In genomic region chr4:106587075-106587474, GRCm38 (mm10) we compare ENCODE assay signal across 32 mouse cellular contexts. TPM values are rescaled to one million over a fixed set of nuclear protein-coding genes. Genes with fewer than 3 reads are reported as not detected.
DNase-seq lines count a peak whose midpoint lies in the region; ATAC-seq and TF ChIP-seq lines count a peak whose summit lies in the region.
"Had no signal": no experiment of that assay in that cellular context is flagged by ENCODE, and none has a peak within 500 bp of the region (broad histone marks: within the 10 kb centered on the region; RNA-seq: fewer than 3 reads in every experiment).

No protein-coding gene starts in this region.

- WGBS in kidney, adult 2 months, result 58% methylated on average over 6 of the region's 6 CpGs
- 95% methylated on average over 6 of the region's 6 CpGs for WGBS in kidney, embryonic 14.5 days
- 94% methylated on average over 6 of the region's 6 CpGs for WGBS in midbrain, embryonic 13.5 days
- 90% methylated on average over 6 of the region's 6 CpGs for WGBS in midbrain, embryonic 10.5 days

- no peaks in the 10 kb centered on the region for H3K27me3 ChIP-seq in kidney, adult 2 months (replicated peaks; ENCODE audit: control insufficient read depth, insufficient read depth, low read length)
- no peaks in the 10 kb centered on the region for H3K27me3 ChIP-seq in kidney, embryonic 14.5 days (ENCODE audit: control insufficient read depth, insufficient read depth, low read length)
- H3K27me3 ChIP-seq in midbrain, embryonic 13.5 days, result no peaks in the 10 kb centered on the region
- no peaks in the 10 kb centered on the region for H3K27me3 ChIP-seq in midbrain, embryonic 10.5 days (ENCODE audit: low read depth, poor library complexity, severe bottlenecking)
- H3K27me3 ChIP-seq: forebrain, embryonic 12.5 days; heart, embryonic 12.5 days; neural tube, embryonic 15.5 days had no signal

- peaks cover 2% of the 10 kb centered on the region; the same call in 1 of the 2 replicates for H3K36me3 ChIP-seq in kidney, adult 2 months (ENCODE audit: control insufficient read depth, insufficient read depth, low read length)
- peaks cover 68% of the 10 kb centered on the region for H3K36me3 ChIP-seq in kidney, embryonic 14.5 days (ENCODE audit: control insufficient read depth, insufficient read depth, low read length)
- peaks cover 92% of the 10 kb centered on the region for H3K36me3 ChIP-seq in midbrain, embryonic 13.5 days
- H3K36me3 ChIP-seq in midbrain, embryonic 10.5 days, result peaks cover 94% of the 10 kb centered on the region

- TF ChIP-seq CTCF in kidney, adult 2 months (conservative IDR thresholded peaks at IDR 0.05; ENCODE audit: insufficient read depth, insufficient read length, low read depth, low read length), result 0 out of 2 replicates have a peak, but pooled peaks have one; percentile 8

- ATAC-seq in kidney, embryonic 14.5 days (ENCODE audit: low FRiP score, low TSS enrichment), result no peak
- ATAC-seq in midbrain, embryonic 13.5 days, result 0 out of 2 replicates have a peak, but pooled peaks have one; percentile 21
- ATAC-seq: CD4-positive, CD25-positive, alpha-beta regulatory T cell, adult 4 months; forebrain, postnatal 0 days; hindbrain, embryonic 16.5 days had no signal

- no peaks in the 10 kb centered on the region for H3K9me3 ChIP-seq in kidney, embryonic 14.5 days (ENCODE audit: control insufficient read depth, low read length)
- H3K9me3 ChIP-seq in midbrain, embryonic 13.5 days, result no peaks in the 10 kb centered on the region
- H3K9me3 ChIP-seq in midbrain, embryonic 10.5 days (replicated peaks), result no peaks in the 10 kb centered on the region
- H3K9me3 ChIP-seq: forebrain, embryonic 12.5 days; heart, embryonic 12.5 days; neural tube, embryonic 15.5 days had no signal

- peaks cover 15% of the 10 kb centered on the region; the same call in 1 of the 2 replicates for H3K4me1 ChIP-seq in kidney, adult 2 months (ENCODE audit: control insufficient read depth, insufficient read depth, low read length)
- H3K4me1 ChIP-seq in kidney, embryonic 14.5 days (ENCODE audit: control insufficient read depth, insufficient read depth, low read length), result no peaks in the 10 kb centered on the region
- H3K4me1 ChIP-seq in midbrain, embryonic 13.5 days (replicated peaks), result no peaks in the 10 kb centered on the region
- H3K4me1 ChIP-seq in midbrain, embryonic 10.5 days, result no peaks in the 10 kb centered on the region
- H3K4me1 ChIP-seq: forebrain, embryonic 12.5 days; neural tube, embryonic 15.5 days had no signal

- H3K4me3 ChIP-seq in kidney, adult 2 months (ENCODE audit: insufficient read depth, low read depth, low read length), result no peak overlapping the region
- H3K4me3 ChIP-seq in kidney, embryonic 14.5 days (ENCODE audit: low read length), result no peak overlapping the region
- no peak overlapping the region for H3K4me3 ChIP-seq in midbrain, embryonic 13.5 days (replicated peaks)
- H3K4me3 ChIP-seq in midbrain, embryonic 10.5 days, result no peak overlapping the region
- H3K4me3 ChIP-seq: forebrain, embryonic 12.5 days; heart, adult 2 months; heart, embryonic 12.5 days; neural tube, embryonic 15.5 days had no signal

- TF ChIP-seq POLR2A in kidney, adult 2 months (IDR thresholded peaks at IDR 0.05; ENCODE audit: low read depth, low read length), result no peak

- no peak overlapping the region for H3K27ac ChIP-seq in kidney, adult 2 months (ENCODE audit: insufficient read depth, low read depth, low read length)
- H3K27ac ChIP-seq in kidney, embryonic 14.5 days (ENCODE audit: low read depth, low read length), result no peak overlapping the region
- H3K27ac ChIP-seq in midbrain, embryonic 13.5 days, result no peak overlapping the region
- no peak overlapping the region for H3K27ac ChIP-seq in midbrain, embryonic 10.5 days (replicated peaks)
- H3K27ac ChIP-seq: forebrain, embryonic 12.5 days; heart, adult 2 months; liver, embryonic 14.5 days; neural tube, embryonic 15.5 days had no signal

- DNase-seq in kidney, adult 2 months, result peak; percentile 92
- no peak for DNase-seq in midbrain, embryonic 10.5 days (ENCODE audit: low spot score)
- DNase-seq in kidney, postnatal 10 days, result peak; percentile 69
- no peak for DNase-seq in lung, postnatal 14 days
- no peak for DNase-seq in adrenal gland, adult 2 months
- DNase-seq: adrenal gland, adult 8-10 months; cerebellum, adult 2 months; cerebellum, postnatal 14 days; forebrain, postnatal 0 days; heart, adult 2 months; lung, embryonic 14.5 days; midbrain, embryonic 14.5 days; retina, postnatal 1 day; right cerebral cortex, postnatal 14 days; thymus, postnatal 14 days had no signal

- no peak overlapping the region for H3K4me2 ChIP-seq in kidney, embryonic 14.5 days (replicated peaks; ENCODE audit: low read depth, low read length)
- H3K4me2 ChIP-seq in midbrain, embryonic 13.5 days (replicated peaks), result no peak overlapping the region
- H3K4me2 ChIP-seq: forebrain, embryonic 12.5 days; heart, embryonic 12.5 days; lung, embryonic 14.5 days; neural tube, embryonic 15.5 days had no signal

- H3K9ac ChIP-seq in kidney, embryonic 14.5 days (ENCODE audit: low read depth, low read length), result no peak overlapping the region
- no peak overlapping the region for H3K9ac ChIP-seq in midbrain, embryonic 13.5 days (replicated peaks)
- H3K9ac ChIP-seq: forebrain, embryonic 12.5 days; forebrain, postnatal 0 days; heart, embryonic 12.5 days; liver, embryonic 14.5 days; lung, embryonic 14.5 days; neural tube, embryonic 15.5 days had no signal

RNA-seq across cellular contexts. Expression of gene Dhcr24, which starts 26.2 kb away (rescaled TPM):
- polyA plus RNA-seq in kidney, adult 2 months (2012; rRNA removed), result 242 and 276 TPM in 2 replicates
- polyA plus RNA-seq in kidney, embryonic 14.5 days (2014; fragmentation: Nextera tagmentation; extraction: Ambion mirVana), result 21.4 and 29.5 TPM in 2 replicates
- 7.8 and 8.9 TPM in 2 replicates for polyA plus RNA-seq in midbrain, embryonic 13.5 days (2015; fragmentation: Nextera tagmentation; extraction: Ambion mirVana)
- polyA plus RNA-seq in midbrain, embryonic 10.5 days (2016; fragmentation: Nextera tagmentation; extraction: Ambion mirVana), result 11.0 and 11.9 TPM in 2 replicates
- total RNA-seq in adrenal gland, adult 2 months (2021), result 100 to 1,000 TPM in 1 of 2 experiments, 10 to 100 TPM in 1; 86.6 to 366 TPM
- polyA plus RNA-seq in adrenal gland, adult 2 months (2012; rRNA removed), result 253 and 508 TPM in 2 replicates

RNA-seq across cellular contexts. Expression of gene Lexm, which starts 30.0 kb away (rescaled TPM):
- not detected in 2 replicates for polyA plus RNA-seq in kidney, adult 2 months (2012; rRNA removed)
- polyA plus RNA-seq in kidney, embryonic 14.5 days (2014; fragmentation: Nextera tagmentation; extraction: Ambion mirVana), result not detected in 2 replicates
- 0.13 TPM in 1 of 2 replicates, not detected in the other for polyA plus RNA-seq in midbrain, embryonic 13.5 days (2015; fragmentation: Nextera tagmentation; extraction: Ambion mirVana)
- not detected in 2 replicates for polyA plus RNA-seq in midbrain, embryonic 10.5 days (2016; fragmentation: Nextera tagmentation; extraction: Ambion mirVana)
- not detected for total RNA-seq in adrenal gland, adult 2 months (2021)
- not detected in 2 replicates for polyA plus RNA-seq in adrenal gland, adult 2 months (2012; rRNA removed)
- total RNA-seq: adrenal gland, adult 8-10 months; forebrain, postnatal 0 days; gastrocnemius, adult 8-10 months; gastrocnemius, postnatal 4 days; heart, adult 2 months; hematopoietic stem cell, adult 5-6 weeks; left cerebral cortex, adult 18-20 months; megakaryocyte, adult 5-6 weeks had no signal
- polyA plus RNA-seq: embryonic facial prominence, embryonic 14.5 days; forebrain, postnatal 0 days; heart, adult 2 months; heart, postnatal 0 days; hindbrain, embryonic 16.5 days; lung, embryonic 14.5 days; midbrain, embryonic 14.5 days; neural tube, embryonic 15.5 days; small intestine, adult 2 months; stomach, embryonic 14.5 days had no signal

RNA-seq across cellular contexts. Expression of gene Ttc22, which starts 35.2 kb away (rescaled TPM):
- polyA plus RNA-seq in kidney, adult 2 months (2012; rRNA removed), result 4.6 and 6.1 TPM in 2 replicates
- polyA plus RNA-seq in kidney, embryonic 14.5 days (2014; fragmentation: Nextera tagmentation; extraction: Ambion mirVana), result 4.6 and 5.7 TPM in 2 replicates
- polyA plus RNA-seq in midbrain, embryonic 13.5 days (2015; fragmentation: Nextera tagmentation; extraction: Ambion mirVana), result 1.9 and 2.2 TPM in 2 replicates
- polyA plus RNA-seq in midbrain, embryonic 10.5 days (2016; fragmentation: Nextera tagmentation; extraction: Ambion mirVana), result not detected in 2 replicates
- total RNA-seq in adrenal gland, adult 2 months (2021), result under 1 TPM in 1 of 2 experiments, not detected in 1; 0.12 TPM
- polyA plus RNA-seq in adrenal gland, adult 2 months (2012; rRNA removed), result 0.04 TPM in 1 of 2 replicates, not detected in the other
- total RNA-seq: gastrocnemius, adult 8-10 months; heart, adult 2 months; hematopoietic stem cell, adult 5-6 weeks; megakaryocyte, adult 5-6 weeks had no signal
- polyA plus RNA-seq: CD4-positive, CD25-positive, alpha-beta regulatory T cell, adult 4 months had no signal

Comparison
In these comparisons a context has a peak if more than half of its experiments do, and no peak if none do; other contexts are left out.
1. DNase-seq: peak in kidney, adult 2 months (single experiment) and kidney, postnatal 10 days (single experiment); none in midbrain, embryonic 10.5 days (single experiment), lung, postnatal 14 days (single experiment) and adrenal gland, adult 2 months (single experiment).